Mouse (Mus musculus) bone marrow macrophage, adult 2 months (primary cell): Measurements from ENCODE around the gene Pogk.

ENCODE experiments used
- CTCF ChIP-seq: IDR thresholded peaks from 2 replicates; pipeline ENCODE4 v1.5.1; 2012; ENCODE audit warnings: low read depth, mild to moderate bottlenecking, low read length, moderate library complexity
- POLR2A ChIP-seq: IDR thresholded peaks from 2 replicates; pipeline ENCODE4 v1.6.1; 2012; ENCODE audit warnings: mild to moderate bottlenecking, low read depth, low read length, borderline replicate concordance

DNA sequence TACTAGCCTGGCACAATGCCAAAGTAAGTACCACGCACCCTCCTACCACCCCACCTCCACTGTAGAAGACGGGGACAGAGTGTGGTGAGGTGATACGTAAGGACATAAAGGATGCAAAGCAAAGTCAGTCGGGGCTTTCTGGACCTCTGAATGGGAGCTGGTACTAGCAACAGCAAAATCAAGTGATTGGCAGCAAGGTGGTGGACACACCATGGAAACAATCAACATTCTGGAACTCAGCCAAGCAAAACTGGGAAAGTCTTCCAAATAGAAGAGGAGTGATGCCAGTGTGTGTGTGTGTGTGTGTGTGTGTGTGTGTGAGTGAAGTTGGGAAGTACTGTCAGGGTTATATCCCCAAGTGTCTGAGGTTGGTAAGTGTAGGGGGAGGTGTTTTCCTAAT, 7.7 kb downstream of the Pogk start:
- no peak for TF ChIP-seq CTCF
- no peak for TF ChIP-seq POLR2A
